Mouse (Mus musculus): ENCODE data around the gene Mrpl52.

The Mrpl52 gene

DNA sequence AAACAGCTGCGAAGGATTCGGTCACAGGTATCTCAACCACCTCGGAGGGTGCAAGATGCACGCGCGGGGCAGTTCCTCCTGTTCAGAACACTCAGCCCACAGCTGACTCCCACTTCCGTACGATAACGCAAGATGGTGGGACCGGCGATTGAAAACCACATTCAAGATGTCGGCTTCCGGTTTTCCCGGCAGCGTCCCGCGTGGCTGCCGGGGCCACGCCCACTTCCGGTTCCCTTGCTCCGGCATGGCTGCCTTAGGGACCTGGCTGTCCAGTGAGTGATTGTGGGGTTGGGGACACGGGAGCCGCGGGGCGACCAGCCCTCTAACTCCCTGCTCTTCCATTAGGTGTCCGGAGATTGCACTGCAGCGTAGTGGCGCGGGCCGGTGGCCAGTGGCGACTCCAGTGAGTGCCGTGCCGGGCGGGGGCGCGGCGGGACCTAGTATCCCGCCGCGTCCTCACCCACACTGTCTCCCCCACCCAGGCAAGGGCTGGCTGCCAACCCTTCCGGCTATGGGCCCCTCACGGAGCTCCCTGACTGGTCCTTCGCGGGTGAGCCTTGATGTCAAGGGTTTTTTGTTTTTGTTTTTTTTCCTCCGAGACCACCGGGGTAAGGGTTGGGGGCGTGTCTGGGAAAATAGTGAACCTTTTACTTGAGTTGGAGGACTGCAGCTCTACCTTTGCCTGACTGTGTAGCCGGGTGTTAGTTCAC is at the start of gene Mrpl52:
TSS of gene Mrpl52 (plus strand) at position 221 of the 710 bp plus-strand sequence.
- peak; percentile 97 for DNase-seq

DNA sequence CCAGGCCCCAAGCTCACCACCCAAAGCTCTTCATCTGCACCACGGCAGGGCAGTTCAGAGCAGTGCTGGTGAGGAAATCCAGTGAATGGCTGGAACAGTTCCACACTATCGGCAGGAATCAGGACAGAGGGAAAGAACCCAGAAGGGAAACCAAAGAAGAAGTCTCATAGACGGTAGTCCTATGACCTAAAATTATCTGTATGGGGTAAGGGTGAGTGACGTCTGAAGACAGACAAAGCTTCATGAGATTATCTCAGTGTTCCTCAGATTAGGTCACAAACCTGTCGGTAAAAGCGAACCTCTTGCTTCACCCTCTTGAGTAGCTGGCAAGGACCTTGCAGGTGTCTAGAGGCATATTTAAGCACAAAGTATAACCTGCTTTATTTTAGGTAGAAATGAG is 49.5 kb upstream of the Mrpl52 start:
- DNase-seq: no peak

DNA sequence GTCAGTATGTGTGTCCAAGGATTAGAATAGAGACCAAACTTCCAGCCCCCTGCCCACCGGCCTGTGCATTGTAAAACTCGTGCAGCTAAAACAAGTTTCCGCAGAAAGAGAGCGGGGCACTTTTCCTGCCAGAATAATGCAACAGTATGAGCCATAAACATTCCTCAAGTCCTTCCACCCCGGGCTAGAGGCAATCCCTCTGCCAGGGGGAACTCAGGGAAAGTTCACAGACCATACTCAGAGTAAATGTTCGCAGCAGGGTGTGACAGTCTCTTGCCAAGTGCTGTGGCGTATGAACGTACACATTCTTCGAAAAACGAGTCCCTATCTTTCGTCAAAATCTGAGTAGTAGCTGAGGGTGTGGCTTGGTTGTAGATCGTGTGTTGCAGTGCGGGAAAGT is 47.1 kb upstream of the Mrpl52 start:
- DNase-seq: no peak

DNA sequence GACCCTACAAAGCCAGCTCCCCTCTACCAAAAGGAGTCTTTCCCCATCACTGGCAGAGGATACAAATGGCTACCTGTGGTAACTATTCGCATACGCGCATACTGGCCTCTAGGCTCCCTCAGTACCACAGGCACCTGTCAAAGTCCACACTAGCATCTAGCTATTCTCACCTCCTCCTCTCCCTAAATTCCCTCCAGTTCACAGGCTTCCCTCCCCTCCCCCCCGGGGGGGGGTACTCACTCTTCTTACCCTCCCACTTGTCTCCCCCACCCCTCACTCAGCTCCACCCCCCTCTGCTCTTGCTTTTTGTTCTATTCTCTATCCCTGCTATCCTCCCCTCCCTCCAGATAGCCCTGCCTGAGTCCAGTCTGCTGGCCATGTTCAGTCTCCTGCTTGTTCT is 46.1 kb upstream of the Mrpl52 start:
- DNase-seq: no peak

DNA sequence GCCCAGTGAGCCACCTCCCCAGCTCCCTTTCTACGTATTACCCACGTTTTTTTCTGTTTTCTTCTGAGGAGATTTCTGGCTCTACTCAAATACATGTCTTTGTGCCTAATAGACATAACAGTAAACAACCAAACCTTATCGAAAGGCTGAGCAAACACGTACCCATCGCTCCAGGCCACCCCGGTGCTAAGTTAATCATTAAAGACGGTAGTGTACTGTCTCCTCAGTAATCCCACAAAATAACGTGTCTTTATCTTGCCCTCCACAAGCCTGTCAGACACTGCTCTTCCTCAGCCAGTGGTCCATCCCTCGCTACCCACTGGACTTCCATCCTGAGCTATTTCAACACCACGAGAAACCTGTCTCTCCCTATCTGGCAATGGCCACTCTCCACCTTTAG is 44.9 kb upstream of the Mrpl52 start:
- no peak for DNase-seq

DNA sequence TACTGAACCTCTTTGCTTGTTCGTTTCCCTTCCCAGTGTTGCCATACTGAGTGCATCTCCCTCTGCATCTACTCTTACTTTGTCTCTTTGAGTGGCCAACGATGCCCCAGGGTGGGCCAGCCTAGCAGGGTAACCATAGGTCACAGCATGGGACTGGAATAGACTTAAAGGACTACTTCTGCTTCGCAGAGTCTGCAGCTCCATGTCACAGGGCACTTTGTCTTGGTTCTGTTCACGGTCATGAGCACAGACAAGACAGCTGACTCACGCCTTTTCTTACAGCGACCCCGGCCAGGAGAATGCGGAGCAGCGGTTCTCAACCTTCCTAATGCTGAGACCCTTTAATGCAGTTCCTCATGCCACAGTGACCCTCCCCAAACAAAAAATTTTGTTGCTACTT is 44.1 kb upstream of the Mrpl52 start:
- DNase-seq: no peak

DNA sequence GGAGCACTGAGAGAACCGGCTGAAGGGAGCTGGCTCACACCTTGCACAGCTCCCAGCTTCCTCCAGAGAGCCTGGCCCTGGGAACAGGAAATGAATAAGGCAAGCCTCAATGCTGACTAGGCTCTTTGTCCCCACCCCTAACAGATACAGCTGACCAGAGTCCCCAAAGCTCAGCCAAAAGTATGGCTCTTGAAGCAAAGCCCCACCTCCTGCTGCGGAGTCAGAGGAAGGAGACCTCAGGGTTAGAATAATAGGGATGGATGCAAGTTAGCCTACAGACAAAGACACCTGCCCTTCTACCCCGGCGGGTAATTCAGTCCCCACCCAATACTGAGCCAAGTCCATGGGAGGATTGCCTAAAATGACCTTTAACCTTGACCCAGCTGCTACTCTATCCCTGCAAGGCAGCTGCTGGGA is 43.3 kb upstream of the Mrpl52 start:
- peak; percentile 52 for DNase-seq

DNA sequence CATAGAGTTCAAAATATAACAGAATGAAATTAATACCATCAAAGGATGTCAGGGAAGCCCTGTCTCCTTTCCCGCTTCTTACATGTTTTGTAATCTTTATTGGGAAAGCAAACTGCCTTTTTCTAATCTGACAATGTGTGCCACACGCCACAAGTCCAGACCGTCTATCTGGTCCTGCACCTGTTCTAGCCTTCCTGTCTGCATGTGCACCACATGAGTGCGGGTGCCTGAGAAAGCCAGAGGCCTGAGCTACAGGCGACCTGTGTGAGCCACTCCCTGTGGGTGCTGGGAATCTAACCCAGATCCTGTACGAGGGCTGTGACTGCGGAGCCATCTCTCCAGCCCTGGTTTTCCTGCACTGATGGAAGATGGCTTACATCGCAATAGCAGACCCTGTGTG is 42.3 kb upstream of the Mrpl52 start:
- DNase-seq: no peak

DNA sequence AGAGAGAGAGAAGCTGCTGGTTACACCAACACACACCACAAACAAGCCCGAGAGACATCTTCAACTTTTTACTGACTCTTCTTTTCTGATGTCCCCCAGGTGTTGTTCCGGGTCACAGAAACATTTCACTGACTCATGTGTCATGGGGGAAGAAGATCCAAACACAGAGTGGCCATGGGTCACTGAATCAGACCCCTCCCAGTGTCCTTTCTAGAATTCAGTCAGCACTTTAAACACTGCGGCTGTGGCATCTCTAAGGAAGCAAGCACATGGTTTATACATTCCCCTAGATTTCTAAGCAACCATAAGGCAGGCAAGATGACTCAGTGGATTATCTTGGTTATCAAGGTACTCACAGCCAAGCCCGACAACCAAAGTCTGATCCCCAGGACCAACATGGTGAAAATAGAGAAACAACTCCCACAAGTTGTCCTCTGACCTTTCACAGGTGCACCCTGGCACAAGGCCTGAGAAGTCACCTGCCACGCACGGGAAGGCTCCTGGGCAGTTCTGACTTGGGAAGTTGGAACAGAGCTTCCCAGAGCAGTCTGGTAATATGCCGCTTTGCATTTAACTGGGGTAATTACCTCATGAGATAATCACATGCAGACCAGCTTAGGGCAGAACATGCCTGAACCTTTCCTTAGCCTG is 40.6 kb upstream of the Mrpl52 start:
- peak; percentile 57 for DNase-seq

DNA sequence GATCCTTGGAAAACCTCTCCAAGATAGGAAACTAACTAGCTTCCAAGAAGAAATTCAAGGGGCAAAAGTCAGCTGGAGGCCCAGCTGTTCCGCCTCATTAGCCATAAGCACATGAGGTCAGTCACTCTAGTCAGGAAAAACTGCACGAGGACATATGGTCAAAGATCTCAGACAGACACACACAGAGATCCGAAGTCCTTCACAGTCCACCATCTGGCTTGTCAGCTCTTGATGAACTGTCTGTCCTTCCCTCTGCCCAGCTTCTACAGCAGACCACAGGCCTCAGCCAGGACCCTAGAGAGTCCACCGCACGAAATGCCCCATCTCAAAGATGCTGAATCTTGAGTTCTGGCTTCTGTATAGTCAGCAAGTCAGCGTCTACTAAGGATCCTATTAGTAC is 39.2 kb upstream of the Mrpl52 start:
- peak; percentile 76 for DNase-seq

DNA sequence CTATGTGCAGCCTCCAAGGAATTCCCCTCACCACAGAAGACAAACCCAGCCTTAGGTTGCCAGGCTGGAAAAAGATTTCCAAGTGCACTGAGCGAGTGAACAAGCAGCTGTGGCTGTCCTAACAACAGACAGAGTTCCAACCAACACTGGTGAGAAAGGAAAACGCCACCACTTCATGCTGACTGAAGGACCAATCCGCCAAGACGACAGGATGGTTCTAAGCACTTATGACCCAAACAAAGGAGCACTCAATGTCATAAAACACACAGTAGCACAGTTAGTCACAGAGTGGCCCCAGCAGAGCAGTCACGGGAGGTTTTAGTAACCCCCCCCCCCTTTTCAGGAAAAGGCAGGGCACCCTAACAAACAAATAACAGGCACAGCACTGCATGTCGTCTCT is 35.9 kb upstream of the Mrpl52 start:
- DNase-seq: no peak

DNA sequence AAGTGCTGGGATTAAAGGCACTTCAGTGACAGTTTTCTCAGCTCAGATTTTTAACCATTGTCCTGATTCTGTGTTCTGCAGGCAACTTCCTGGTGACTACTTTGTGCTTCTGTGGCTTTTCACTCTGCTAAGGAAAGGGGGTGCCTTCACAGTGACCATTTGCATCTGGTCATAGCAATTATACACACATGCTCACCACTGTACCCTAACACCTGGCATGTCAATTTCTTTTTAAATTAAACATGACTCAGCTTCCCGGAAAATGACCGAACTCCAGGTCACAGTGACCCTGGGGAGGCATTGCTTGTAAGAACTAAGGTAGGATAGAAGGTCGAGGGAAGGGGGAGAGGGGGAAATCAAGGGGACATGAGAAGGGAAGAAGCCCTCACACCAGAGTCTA is 32.9 kb upstream of the Mrpl52 start:
- no peak for DNase-seq

DNA sequence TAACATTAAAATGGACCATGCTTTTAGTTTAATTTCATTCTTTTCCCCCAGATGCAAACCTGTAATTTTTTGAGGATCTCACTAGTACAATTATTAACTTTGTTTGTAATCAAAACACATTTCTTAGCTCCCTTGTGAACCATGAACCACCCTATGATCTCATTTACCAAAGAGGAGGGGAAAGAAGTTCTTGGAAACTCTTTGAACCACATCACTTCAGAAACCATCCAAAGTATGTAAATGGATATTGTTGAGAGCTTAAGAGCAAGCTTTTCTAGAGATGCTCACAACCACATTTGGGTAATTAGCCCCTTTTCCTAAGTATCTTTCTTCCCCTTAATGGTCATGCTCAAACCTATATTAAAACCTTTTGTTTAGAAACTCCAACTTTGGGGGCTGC is 32.4 kb upstream of the Mrpl52 start:
- no peak for DNase-seq

DNA sequence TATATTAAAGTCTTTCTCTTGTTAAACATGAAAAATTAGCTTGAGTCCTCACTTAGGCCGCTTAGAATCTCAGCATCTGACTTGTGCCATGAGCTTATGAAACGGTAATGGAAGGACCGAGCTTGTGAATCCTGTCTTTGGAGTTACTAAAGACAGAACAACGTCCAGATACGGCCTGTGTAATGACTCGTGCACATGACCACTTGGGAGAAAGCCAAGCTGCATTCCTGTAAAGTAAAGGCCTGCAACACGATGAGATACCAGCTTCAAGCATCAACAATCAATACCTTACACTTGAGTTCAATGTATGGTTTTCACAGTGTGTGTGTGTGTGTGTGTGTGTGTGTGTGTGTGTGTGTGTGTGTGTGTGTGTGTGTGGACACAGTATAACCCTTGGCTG is 30.0 kb upstream of the Mrpl52 start:
- no peak for DNase-seq

DNA sequence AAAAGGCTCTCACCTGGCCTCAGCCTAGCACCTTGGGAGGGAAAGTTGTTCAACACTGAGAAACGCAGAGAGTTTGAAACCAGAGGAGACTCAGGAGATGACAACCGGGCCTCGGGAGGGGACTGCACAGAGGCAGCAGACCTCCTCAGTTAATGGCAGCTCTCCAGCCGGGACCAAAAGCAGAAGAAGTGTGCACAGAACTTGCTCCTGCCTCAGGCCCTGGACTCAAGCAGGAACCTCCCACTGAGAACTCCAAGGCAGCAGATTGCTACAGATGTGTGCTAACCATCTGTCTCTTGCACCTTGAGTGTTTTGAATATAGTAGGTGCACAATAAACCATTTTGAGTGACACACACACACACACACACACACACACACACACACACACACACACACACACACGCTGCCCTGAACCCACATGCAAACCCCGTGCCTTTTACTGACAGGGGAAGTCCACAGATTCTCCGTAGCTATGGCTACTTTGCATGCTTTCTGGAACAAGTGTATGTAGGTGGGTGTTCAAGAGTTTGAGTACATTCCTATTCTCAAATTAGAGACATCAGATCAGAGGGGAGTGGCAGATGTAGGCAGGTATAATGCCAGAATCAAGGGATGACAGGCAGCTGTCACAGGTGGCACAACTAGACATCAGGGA is 28.7 kb upstream of the Mrpl52 start:
- DNase-seq: no peak

DNA sequence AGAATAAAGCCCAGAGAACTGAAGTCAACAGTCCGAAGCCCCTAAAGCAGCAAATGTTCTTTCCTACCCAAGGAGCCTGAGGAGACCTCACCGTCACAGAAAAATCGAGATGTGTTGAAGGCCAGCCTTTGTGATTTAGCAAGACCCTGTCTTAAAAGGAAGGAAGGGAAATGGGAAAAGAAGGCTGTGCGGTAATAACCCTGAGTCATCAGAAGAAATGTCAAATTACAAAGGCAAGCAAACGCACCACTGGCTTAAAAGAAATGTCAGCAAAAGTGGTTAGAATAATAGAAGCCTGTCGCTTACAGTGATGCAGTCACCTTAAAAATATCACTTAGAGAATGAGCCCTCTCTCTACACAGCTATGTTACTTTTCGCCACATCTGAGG is 28.2 kb upstream of the Mrpl52 start:
- no peak for DNase-seq

DNA sequence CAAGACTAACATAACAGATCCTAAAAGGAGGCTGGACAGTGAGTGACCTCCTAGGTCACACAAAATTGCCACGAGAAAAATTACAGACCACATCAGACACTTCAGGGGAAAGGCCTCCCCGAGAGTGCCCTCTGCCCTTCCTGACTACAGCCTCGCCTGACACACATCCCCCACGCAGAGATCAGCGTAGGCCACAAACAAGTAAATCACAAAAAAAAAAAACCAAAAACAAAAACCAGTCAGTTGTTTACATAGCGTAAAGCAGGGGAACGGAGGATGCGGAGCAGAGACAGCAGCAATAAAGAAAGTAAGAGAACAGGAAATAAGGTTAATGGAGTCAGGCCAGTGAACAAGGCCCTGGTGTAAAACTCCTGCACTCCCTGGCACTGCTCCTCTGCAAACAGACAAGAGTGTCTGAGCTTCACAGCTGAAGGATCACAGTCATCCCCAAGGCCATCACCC is 27.8 kb upstream of the Mrpl52 start:
- peak; percentile 78 for DNase-seq

DNA sequence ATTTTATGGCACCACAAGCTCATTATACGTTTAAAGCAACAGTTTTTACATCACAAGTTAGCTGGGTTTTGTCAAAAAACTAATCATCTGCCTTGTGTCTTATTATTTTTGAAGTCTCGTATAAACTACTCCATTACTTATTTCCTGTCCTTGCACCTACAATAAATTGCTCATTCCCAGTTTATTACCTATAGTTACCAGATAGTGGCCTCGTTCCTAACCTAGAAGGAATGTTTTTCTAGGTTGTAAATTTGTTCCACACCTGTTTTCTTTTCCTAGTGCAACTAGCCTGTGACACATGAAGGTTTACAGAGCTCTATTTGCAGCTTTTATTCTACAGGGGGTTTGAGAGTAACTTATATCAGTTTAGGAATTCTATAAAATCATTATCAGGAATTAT is 25.0 kb upstream of the Mrpl52 start:
- DNase-seq: no peak

DNA sequence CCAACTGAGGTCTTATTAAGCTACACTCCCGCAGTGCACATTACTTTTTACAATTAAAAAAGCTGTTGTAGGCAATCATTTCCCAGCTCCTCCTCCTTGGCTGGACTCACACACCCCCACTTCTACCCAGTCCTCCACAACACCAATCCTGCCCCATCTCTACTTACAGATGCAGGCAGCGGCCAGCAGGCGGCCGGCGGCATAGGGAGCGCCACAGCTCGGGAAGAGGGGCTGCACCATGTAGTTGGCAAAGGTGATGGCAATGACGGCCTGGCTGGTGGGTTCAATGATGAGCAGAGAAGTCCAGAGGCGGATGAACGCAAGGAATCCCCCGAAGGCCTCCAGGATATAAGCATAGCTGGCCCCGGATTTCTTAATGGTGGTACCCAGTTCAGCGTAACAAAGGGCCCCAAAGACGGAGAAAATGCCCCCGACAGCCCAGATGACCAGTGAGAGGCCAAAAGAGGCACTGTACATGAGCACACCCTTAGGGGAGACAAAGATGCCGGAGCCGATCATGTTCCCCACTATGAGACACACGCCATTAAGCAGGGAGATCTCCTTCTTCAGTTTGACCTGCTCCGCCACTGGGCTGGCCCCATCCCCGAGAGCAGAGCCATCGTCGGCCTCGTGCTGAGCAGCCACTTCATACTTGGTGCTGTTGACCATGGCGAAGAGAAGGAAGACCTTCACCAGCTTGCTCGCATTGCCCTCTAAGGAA is 18.2 kb upstream of the Mrpl52 start:
- DNase-seq: peak; percentile 61

DNA sequence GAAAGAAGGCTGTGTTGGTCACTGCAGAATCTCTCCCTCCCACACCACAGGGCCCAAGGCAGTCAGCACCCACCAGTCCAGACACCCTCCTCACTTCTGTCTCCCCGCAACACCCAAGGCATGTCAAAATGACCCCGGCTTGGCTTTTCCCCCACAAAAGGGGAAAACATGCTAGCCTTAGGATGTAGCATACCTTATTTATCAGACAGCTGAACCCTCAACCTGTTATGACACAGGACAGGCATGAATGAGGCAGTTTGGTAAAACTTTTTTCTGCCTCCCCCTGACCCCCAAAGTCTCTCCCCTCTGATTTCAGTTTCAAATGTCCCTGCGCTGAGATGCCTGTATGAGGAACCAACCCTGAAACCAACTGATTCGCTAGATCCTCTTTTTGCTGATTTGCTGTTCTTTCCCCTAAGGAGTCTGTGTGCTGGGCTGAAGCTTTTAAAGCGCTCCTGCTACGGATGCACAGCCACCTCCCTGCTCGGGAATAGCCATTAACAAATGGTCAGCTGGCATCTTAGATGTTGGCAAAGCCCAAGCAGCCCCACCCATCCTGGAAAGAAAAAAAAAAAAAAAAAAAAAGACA is 17.6 kb upstream of the Mrpl52 start:
- DNase-seq: no peak

DNA sequence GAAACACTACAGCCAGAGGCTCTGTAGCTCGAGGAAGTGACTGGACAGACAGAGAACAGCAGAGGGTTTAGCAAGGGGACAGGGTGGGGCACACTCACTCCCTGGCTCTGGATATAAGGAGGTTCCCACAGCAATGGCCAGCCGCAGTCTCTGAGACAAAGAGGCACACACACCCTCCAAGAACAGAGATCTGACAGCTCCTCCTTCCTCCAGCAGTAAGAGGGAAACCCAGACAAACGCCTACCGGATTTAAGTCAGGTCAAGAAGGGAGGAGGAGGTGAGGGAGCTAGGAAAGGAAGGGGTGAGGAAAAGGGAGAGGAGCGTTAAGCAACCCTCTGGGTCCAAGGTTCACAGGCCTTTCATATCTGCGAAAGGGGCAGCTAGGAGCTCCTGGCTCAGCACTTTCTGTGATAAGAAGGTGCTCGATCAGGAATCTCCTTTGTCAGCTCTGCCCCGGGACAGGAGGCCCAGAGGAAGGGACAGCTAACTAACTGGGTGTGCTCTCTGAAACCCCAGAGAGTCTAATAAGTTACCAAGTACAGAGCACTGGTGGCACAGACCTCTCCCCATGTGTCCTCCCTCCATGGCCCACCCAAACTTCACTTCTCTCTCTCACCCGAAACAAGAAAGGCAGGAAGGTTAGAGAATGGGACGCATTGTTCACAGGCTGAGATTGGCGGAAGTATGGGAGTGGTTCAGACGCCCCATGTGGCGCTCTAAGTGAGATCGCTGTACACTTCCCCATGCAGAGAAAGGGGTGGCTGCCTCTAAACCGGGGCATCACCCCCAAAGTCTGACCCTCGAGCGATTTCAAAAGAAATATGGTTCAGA is 16.5 kb upstream of the Mrpl52 start:
- peak; percentile 58 for DNase-seq

DNA sequence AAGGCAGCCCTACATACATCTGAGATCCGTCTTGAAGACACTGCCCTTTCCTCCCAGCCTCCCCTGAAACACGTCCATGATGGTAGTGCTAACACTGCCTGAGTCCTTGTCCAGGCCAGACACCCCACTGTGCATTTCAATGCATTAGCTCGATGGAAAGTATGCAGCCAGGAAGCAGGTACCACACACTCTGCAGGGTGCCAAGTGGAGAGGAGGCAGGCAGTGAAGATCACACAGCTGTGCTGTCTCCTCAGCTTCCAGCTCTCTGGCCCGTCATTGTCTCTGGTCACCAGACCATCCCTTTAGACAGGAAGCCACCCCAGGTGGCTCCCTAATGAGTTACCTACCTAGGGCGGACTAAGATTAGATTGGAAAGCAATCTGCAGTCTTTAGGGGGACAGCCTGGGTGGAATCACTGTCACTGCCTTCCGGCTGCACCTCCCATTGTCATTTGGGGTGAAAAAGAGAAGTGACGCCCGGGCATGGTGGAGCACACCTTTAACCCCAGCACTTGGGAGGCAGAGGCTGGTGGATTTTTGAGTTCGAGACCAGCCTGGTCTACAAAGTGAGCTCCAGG is 14.6 kb upstream of the Mrpl52 start:
- DNase-seq: no peak
